Mouse (Mus musculus): ENCODE results near the gene Nfam1. TPM values are rescaled to one million over a fixed set of nuclear protein-coding genes. Genes with fewer than 3 reads are reported as not detected.

The Nfam1 gene
- polyA plus RNA-seq, 1 experiment from 2014 or later = 10.4 TPM

DNA sequence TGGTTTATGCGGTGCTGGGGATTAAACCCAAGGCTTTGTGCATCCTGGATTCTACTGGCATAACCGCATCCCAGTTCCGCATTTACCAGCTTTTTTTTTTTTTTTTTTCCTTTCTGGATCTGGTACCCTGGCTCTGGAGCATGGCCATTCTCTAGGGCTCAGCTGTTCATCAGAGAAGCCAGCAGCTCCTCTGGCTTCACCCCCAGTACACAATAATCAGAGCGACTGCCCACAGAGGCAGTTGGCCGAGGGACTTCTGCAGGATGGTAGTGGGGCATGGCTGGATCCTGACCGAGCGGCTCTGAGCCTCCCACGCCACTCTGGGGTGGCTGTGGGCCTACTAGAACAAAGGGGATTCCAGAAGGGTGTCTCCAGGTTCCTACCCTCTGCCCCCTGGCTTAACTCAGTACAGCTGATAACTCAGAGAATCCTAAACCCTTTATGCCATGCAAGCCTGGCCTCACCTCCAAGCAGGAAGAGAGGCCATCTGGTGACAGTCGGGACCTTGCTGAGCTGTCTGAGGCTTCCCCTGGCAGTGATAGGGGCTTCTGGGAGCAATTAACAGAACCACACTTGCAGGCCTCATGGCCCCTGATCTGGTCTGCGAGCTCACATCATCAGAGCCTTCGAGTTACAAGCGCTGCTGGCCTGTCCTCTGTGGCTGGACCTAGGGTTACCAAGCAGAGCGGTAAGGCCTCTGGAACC lies 40.9 kb downstream of the Nfam1 start:
- TF ChIP-seq EP300 (IDR thresholded peaks at IDR 0.05; ENCODE audit: low read depth) = no peak
- no peak for TF ChIP-seq CTCF (IDR thresholded peaks at IDR 0.05; ENCODE audit: low read depth)
- H3K27ac ChIP-seq (ENCODE audit: low read depth) = no peak overlapping the region
- WGBS (ENCODE audit: insufficient replicate concordance) = 78% methylated on average over 13 of the region's 13 CpGs
- no peaks in the 10 kb centered on the region for H3K9me3 ChIP-seq (ENCODE audit: low read length)
- no peak overlapping the region for H3K4me3 ChIP-seq (ENCODE audit: low read depth, low read length)
- ATAC-seq (no peak), DNase-seq (no peak)
- H3K9ac ChIP-seq (replicated peaks) = no peak overlapping the region
- peaks cover 22% of the 10 kb centered on the region for H3K27me3 ChIP-seq (ENCODE audit: insufficient read depth, low read length)
- H3K36me3 ChIP-seq (replicated peaks; ENCODE audit: insufficient read depth, low read length) = no peaks in the 10 kb centered on the region
- peaks cover 7% of the 10 kb centered on the region; the same call in 1 of the 2 replicates for H3K4me1 ChIP-seq (ENCODE audit: insufficient read depth)
- no peak overlapping the region for H3K4me2 ChIP-seq (ENCODE audit: low read depth, low read length)

GRCm38 (mm10) chr15:82989190-82989704 lies 43.9 kb downstream of the Nfam1 start:
- TF ChIP-seq EP300 (IDR thresholded peaks at IDR 0.05; ENCODE audit: low read depth) (no peak), CTCF (IDR thresholded peaks at IDR 0.05; ENCODE audit: low read depth) (no peak)
- peaks cover 36% of the 10 kb centered on the region for H3K27me3 ChIP-seq (ENCODE audit: insufficient read depth, low read length)

DNA sequence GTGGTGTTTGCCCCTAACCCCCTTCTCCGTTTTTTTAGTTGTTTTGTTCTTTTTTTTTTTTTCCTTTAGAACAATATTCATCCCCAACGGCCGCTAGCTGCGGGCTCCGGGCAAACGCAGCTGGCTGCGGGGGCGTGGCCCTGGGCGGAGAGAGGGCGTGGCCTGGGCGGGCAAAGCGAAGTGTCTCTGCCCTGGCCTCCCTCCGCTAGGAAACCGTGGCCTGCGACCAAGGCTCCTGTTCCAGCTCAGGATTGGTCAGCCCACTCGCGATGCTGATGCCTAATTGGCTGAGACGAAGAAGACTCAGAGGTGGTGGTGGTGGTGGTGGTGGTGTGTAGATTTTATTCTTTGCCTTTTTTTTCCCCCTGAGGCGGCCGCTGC lies 45.4 kb downstream of the Nfam1 start, which contains the start of gene Tcf20:
Gene Tcf20 (minus strand): TSS at position 141 of the 381 bp plus-strand sequence.
- H3K9me3 ChIP-seq (ENCODE audit: low read length) = no peaks in the 10 kb centered on the region
- H3K4me2 ChIP-seq (ENCODE audit: low read depth, low read length) = peak within 1 kb of the TSS; percentile 95
- peak; percentile 92 for DNase-seq
- H3K4me3 ChIP-seq (ENCODE audit: low read depth, low read length) = peak within 1 kb of the TSS; percentile 46
- H3K27ac ChIP-seq (ENCODE audit: low read depth) = no peak within 1 kb of the TSS
- H3K36me3 ChIP-seq (replicated peaks; ENCODE audit: insufficient read depth, low read length) = no peaks in the 10 kb centered on the region
- under 1% methylated on average over 20 of the region's 20 CpGs for WGBS (ENCODE audit: insufficient replicate concordance)
- no peak for TF ChIP-seq EP300 (IDR thresholded peaks at IDR 0.05; ENCODE audit: low read depth)
- no peak for TF ChIP-seq CTCF (IDR thresholded peaks at IDR 0.05; ENCODE audit: low read depth)
- peak; percentile 87 for ATAC-seq
- H3K9ac ChIP-seq (replicated peaks) = peak within 1 kb of the TSS; percentile 51
- H3K4me1 ChIP-seq (ENCODE audit: insufficient read depth) = peaks cover 11% of the 10 kb centered on the region; the same call in 1 of the 2 replicates
- peaks cover 41% of the 10 kb centered on the region for H3K27me3 ChIP-seq (ENCODE audit: insufficient read depth, low read length)

More at GRCm38 (mm10) chr15:82989190-82989704, 43.9 kb downstream of the Nfam1 start:
- ATAC-seq (no peak), DNase-seq (no peak)
- Histone ChIP-seq H3K9ac (replicated peaks) (no peak overlapping the region), H3K36me3 (replicated peaks; ENCODE audit: insufficient read depth, low read length) (no peaks in the 10 kb centered on the region), H3K4me1 (ENCODE audit: insufficient read depth) (peaks cover 11% of the 10 kb centered on the region; the same call in 1 of the 2 replicates), H3K4me3 (ENCODE audit: low read depth, low read length) (no peak overlapping the region), H3K9me3 (ENCODE audit: low read length) (no peaks in the 10 kb centered on the region), H3K4me2 (ENCODE audit: low read depth, low read length) (no peak overlapping the region), H3K27ac (ENCODE audit: low read depth) (no peak overlapping the region)
- 76% methylated on average over 6 of the region's 6 CpGs for WGBS (ENCODE audit: insufficient replicate concordance)

- Histone ChIP-seq H3K27ac (ENCODE audit: low read depth) (no peak overlapping the region), H3K4me2 (ENCODE audit: low read depth, low read length) (peak overlapping the region; percentile 95), H3K27me3 (ENCODE audit: insufficient read depth, low read length) (peaks cover 44% of the 10 kb centered on the region), H3K4me1 (ENCODE audit: insufficient read depth) (peaks cover 11% of the 10 kb centered on the region; the same call in 1 of the 2 replicates), H3K9ac (replicated peaks) (peak overlapping the region; percentile 51), H3K36me3 (replicated peaks; ENCODE audit: insufficient read depth, low read length) (no peaks in the 10 kb centered on the region), H3K4me3 (ENCODE audit: low read depth, low read length) (peak overlapping the region; percentile 46), H3K9me3 (ENCODE audit: low read length) (no peaks in the 10 kb centered on the region)
- ATAC-seq (peak; percentile 22), DNase-seq (peak; percentile 22)
- TF ChIP-seq EP300 (IDR thresholded peaks at IDR 0.05; ENCODE audit: low read depth) (no peak), CTCF (IDR thresholded peaks at IDR 0.05; ENCODE audit: low read depth) (no peak)
- WGBS (ENCODE audit: insufficient replicate concordance) = 2% methylated on average over 38 of the region's 38 CpGs
Observed at GRCm38 (mm10) chr15:82987014-82987731, 45.9 kb downstream of the Nfam1 start.

GRCm38 (mm10) chr15:82984574-82984973 lies 48.5 kb downstream of the Nfam1 start:
- Histone ChIP-seq H3K4me2 (ENCODE audit: low read depth, low read length) (no peak overlapping the region), H3K36me3 (replicated peaks; ENCODE audit: insufficient read depth, low read length) (no peaks in the 10 kb centered on the region), H3K4me1 (ENCODE audit: insufficient read depth) (peaks cover 11% of the 10 kb centered on the region; the same call in 1 of the 2 replicates), H3K27me3 (ENCODE audit: insufficient read depth, low read length) (peaks cover 33% of the 10 kb centered on the region), H3K4me3 (ENCODE audit: low read depth, low read length) (no peak overlapping the region), H3K9me3 (ENCODE audit: low read length) (no peaks in the 10 kb centered on the region), H3K9ac (replicated peaks) (no peak overlapping the region), H3K27ac (ENCODE audit: low read depth) (no peak overlapping the region)
- ATAC-seq (no peak), DNase-seq (no peak)
- TF ChIP-seq CTCF (IDR thresholded peaks at IDR 0.05; ENCODE audit: low read depth) = no peak
- no peak for TF ChIP-seq EP300 (IDR thresholded peaks at IDR 0.05; ENCODE audit: low read depth)
- 81% methylated on average over 7 of the region's 7 CpGs for WGBS (ENCODE audit: insufficient replicate concordance)

GRCm38 (mm10) chr15:82984097-82984496 lies 49.0 kb downstream of the Nfam1 start:
- DNase-seq (no peak), ATAC-seq (no peak)
- WGBS (ENCODE audit: insufficient replicate concordance) = 38% methylated on average over 4 of the region's 4 CpGs
- Histone ChIP-seq H3K4me1 (ENCODE audit: insufficient read depth) (peaks cover 11% of the 10 kb centered on the region; the same call in 1 of the 2 replicates), H3K27me3 (ENCODE audit: insufficient read depth, low read length) (peaks cover 28% of the 10 kb centered on the region), H3K27ac (ENCODE audit: low read depth) (no peak overlapping the region), H3K9me3 (ENCODE audit: low read length) (no peaks in the 10 kb centered on the region), H3K4me3 (ENCODE audit: low read depth, low read length) (no peak overlapping the region), H3K4me2 (ENCODE audit: low read depth, low read length) (no peak overlapping the region), H3K36me3 (replicated peaks; ENCODE audit: insufficient read depth, low read length) (no peaks in the 10 kb centered on the region), H3K9ac (replicated peaks) (no peak overlapping the region)
- TF ChIP-seq EP300 (IDR thresholded peaks at IDR 0.05; ENCODE audit: low read depth) = no peak
- TF ChIP-seq CTCF (IDR thresholded peaks at IDR 0.05; ENCODE audit: low read depth) = no peak
